Mouse (Mus musculus): ENCODE results near the gene Trpc7. TPM values are rescaled to one million over a fixed set of nuclear protein-coding genes. Genes with fewer than 3 reads are reported as not detected.

Gene Trpc7
- 1 to 10 TPM; 2.1 to 2.9 TPM for total RNA-seq (2021)
- long read RNA-seq = 0 reads

- no peak for DNase-seq (ENCODE audit: low spot score in 2 of 2)
Observed at GRCm38 (mm10) chr13:56895893-56896292, at the start of gene Trpc7. Trpc7 (minus strand) TSS chr13:56895993.

- no peak for DNase-seq (ENCODE audit: low spot score in 2 of 2)
Observed at GRCm38 (mm10) chr13:56939261-56939660, 43.5 kb upstream of the Trpc7 start.

GRCm38 (mm10) chr13:56933832-56934510 is 38.2 kb upstream of the Trpc7 start:
- no peak for DNase-seq (ENCODE audit: low spot score in 2 of 2)

- DNase-seq (ENCODE audit: low spot score in 2 of 2) = no peak
Observed at GRCm38 (mm10) chr13:56930421-56930820, 34.6 kb upstream of the Trpc7 start.

GRCm38 (mm10) chr13:56922976-56923375 is 27.2 kb upstream of the Trpc7 start:
- DNase-seq (ENCODE audit: low spot score in 2 of 2) = no peak

GRCm38 (mm10) chr13:56921251-56921650 is 25.5 kb upstream of the Trpc7 start:
- DNase-seq (ENCODE audit: low spot score in 2 of 2) = no peak

GRCm38 (mm10) chr13:56914721-56915120 is 18.9 kb upstream of the Trpc7 start:
- no peak for DNase-seq (ENCODE audit: low spot score in 2 of 2)

GRCm38 (mm10) chr13:56911093-56911492 is 15.3 kb upstream of the Trpc7 start:
- DNase-seq (ENCODE audit: low spot score in 2 of 2) = no peak

- DNase-seq (ENCODE audit: low spot score in 2 of 2) = no peak
Observed at GRCm38 (mm10) chr13:56895386-56895785, 407 bp downstream of the Trpc7 start.

- peak in 1 of 2 experiments; percentile 30 for DNase-seq (ENCODE audit: low spot score in 2 of 2)
Observed at GRCm38 (mm10) chr13:56894543-56894942, 1.2 kb downstream of the Trpc7 start.

- DNase-seq (ENCODE audit: low spot score in 2 of 2) = no peak
Observed at GRCm38 (mm10) chr13:56889888-56890287, 5.9 kb downstream of the Trpc7 start.

GRCm38 (mm10) chr13:56882931-56883330 is 12.9 kb downstream of the Trpc7 start:
- no peak for DNase-seq (ENCODE audit: low spot score in 2 of 2)

GRCm38 (mm10) chr13:56864567-56864966 is 31.2 kb downstream of the Trpc7 start:
- DNase-seq (ENCODE audit: low spot score in 2 of 2) = no peak

GRCm38 (mm10) chr13:56862011-56862410 is 33.8 kb downstream of the Trpc7 start:
- no peak for DNase-seq (ENCODE audit: low spot score in 2 of 2)

GRCm38 (mm10) chr13:56854506-56854905 is 41.3 kb downstream of the Trpc7 start:
- no peak for DNase-seq (ENCODE audit: low spot score in 2 of 2)

- peak; percentile 24 to 52 for DNase-seq (ENCODE audit: low spot score in 2 of 2)
Observed at GRCm38 (mm10) chr13:56853436-56853835, 42.4 kb downstream of the Trpc7 start.

- DNase-seq (ENCODE audit: low spot score in 2 of 2) = no peak
Observed at GRCm38 (mm10) chr13:56845866-56846265, 49.9 kb downstream of the Trpc7 start.

- no peak for DNase-seq (ENCODE audit: low spot score in 2 of 2)
Observed at GRCm38 (mm10) chr13:56815471-56815870, 80.3 kb downstream of the Trpc7 start.

GRCm38 (mm10) chr13:56806776-56807490 is 88.9 kb downstream of the Trpc7 start:
- peak; percentile 81 to 95 for DNase-seq (ENCODE audit: low spot score in 2 of 2)

GRCm38 (mm10) chr13:56805131-56805530 is 90.7 kb downstream of the Trpc7 start:
- no peak for DNase-seq (ENCODE audit: low spot score in 2 of 2)

GRCm38 (mm10) chr13:56797459-56797858 is 98.3 kb downstream of the Trpc7 start:
- no peak for DNase-seq (ENCODE audit: low spot score in 2 of 2)

- DNase-seq (ENCODE audit: low spot score in 2 of 2) = no peak
Observed at GRCm38 (mm10) chr13:56795501-56795900, 100.3 kb downstream of the Trpc7 start.

GRCm38 (mm10) chr13:56794441-56794840 is 101.4 kb downstream of the Trpc7 start:
- no peak for DNase-seq (ENCODE audit: low spot score in 2 of 2)
